Mouse (Mus musculus): ENCODE data around the gene Gm7075. TPM values are rescaled to one million over a fixed set of nuclear protein-coding genes. Genes with fewer than 3 reads are reported as not detected.

Gene Gm7075
- total RNA-seq, 2 experiments from 2014 or later: not detected

- intact Hi-C loops (cut with DNase I): no loop called here
- no peak for DNase-seq (ENCODE audit: low spot score)
Measured at GRCm38 (mm10) chr10:63378948-63379680, 42.5 kb downstream of the Gm7075 start.

GRCm38 (mm10) chr10:63377468-63377867 lies 44.1 kb downstream of the Gm7075 start:
- intact Hi-C loops (cut with DNase I): loop anchor here (1.0 to 2.0 kb wide), 2 partner anchors 37 to 69 kb away; no protein-coding TSS in a partner anchor
- DNase-seq (ENCODE audit: low spot score): peak; percentile 4

DNA sequence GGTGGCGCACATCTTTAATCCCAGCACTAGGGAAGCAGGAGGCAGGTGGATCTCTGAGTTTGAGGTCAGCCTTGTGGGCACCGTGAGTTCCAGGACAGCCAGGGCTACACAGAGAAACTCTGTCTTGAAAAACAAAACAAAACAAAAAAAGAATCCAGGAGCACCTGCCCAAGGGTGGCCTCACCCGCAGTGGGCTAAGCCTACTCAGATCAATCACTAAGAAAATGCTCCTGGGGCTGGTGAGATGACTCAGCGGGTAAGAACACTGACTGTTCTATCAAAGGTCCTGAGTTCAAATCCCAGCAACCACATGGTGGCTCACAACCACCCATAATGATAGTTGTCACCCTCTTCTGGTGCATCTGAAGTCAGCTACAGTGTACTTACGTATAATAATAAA lies 45.3 kb downstream of the Gm7075 start:
- intact Hi-C loops (cut with DNase I): loop anchor here (1.0 to 2.0 kb wide), 2 partner anchors 36 to 224 kb away; no protein-coding TSS in a partner anchor
- no peak for DNase-seq (ENCODE audit: low spot score)

Other genes starting within 250 kb of the Gm7075 start
- 100 to 1,000 TPM; 101 to 108 TPM for gene Mypn, start 217.8 kb downstream of the Gm7075 start, total RNA-seq (2021)
- 10 to 100 TPM; 31.4 to 34.6 TPM for gene Herc4, start 178.0 kb downstream of the Gm7075 start, total RNA-seq (2021)
- 10 to 100 TPM in 1 of 2 experiments, 1 to 10 TPM in 1; 9.9 to 12.0 TPM for gene Sirt1, start 40.1 kb downstream of the Gm7075 start, total RNA-seq (2021)
- 10 to 100 TPM in 1 of 2 experiments, 1 to 10 TPM in 1; 8.7 to 11.2 TPM for gene Dnajc12, start 39.3 kb downstream of the Gm7075 start, total RNA-seq (2021)
- gene Ctnna3, start 8.3 kb upstream of the Gm7075 start, total RNA-seq (2021): 10 to 100 TPM; 53.1 to 57.2 TPM

Measured in heart, postnatal 25 days (tissue).